In the genomic region with DNA sequence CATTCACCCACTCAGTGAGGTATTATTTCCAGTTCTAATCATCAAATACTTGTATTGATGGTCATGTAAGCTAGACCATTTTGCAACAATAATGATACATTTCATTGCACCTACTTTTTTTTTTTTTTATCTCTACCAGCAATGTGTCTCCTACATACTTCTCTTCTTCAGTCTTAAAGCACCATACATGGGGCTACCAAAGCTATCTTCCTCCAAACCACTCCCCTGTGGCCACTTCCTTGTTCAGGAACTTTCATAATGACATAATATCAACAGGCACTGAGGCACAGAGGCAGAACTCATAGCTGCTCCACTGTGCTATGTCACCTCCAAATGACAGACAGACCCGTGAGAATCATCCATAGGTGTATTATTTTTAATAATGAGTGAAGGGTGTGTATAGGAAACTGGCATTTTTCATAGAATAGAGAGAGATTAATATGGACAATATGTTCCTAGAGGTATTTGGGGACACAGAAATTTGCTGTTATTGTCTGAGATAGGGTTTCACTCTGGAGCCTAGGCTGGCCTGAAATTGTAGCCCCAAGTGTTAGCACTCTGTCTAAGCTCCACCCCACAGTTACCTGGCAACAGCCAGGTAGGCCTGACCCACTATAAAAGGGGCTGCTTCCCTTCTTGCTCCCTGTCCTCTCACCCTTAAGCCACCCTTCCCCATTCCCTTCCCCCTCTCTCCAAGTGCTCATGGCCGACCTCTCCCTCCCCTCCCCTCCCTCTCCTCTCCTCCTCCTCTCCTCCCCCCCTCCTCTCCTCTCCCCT, we compare ENCODE assay signal across 19 mouse cellular contexts.
DNase-seq lines count a peak whose midpoint lies in the region; ATAC-seq and TF ChIP-seq lines count a peak whose summit lies in the region.
"Had no signal": no experiment of that assay in that cellular context is flagged by ENCODE, and none has a peak within 500 bp of the region (broad histone marks: within the 10 kb centered on the region; RNA-seq: fewer than 3 reads in every experiment).

No protein-coding gene starts in this region.

- dilution Hi-C loops in CH12.LX (cut with MboI; ENCODE audit: extremely low pct_ligation_motif_present, extremely low pct_unique_long_range_greater_than_20kb, low sequenced_read_pairs), result no loop called here

- DNase-seq in lung, postnatal 25 days (ENCODE audit: low spot score), result peak; percentile 42
- no peak for DNase-seq in lung, postnatal 10 days
- DNase-seq in CH12.LX (ENCODE audit: extremely low read depth), result peak; percentile 70
- DNase-seq in right cerebral cortex, postnatal 4 days, result no peak
- DNase-seq in adrenal gland, adult 18-20 months (ENCODE audit: low spot score in 2 of 2), result no peak
- no peak for DNase-seq in testis, postnatal 14 days (ENCODE audit: low spot score)
- DNase-seq: adrenal gland, postnatal 14 days; cerebellum, postnatal 25 days; gastrocnemius, postnatal 10 days; kidney, postnatal 4 days; right cerebral cortex, adult 18-20 months; thymus, postnatal 25 days had no signal

- no peak overlapping the region for H3K27ac ChIP-seq in CH12.LX (ENCODE audit: insufficient read depth, low read depth)
- H3K27ac ChIP-seq: forebrain, embryonic 12.5 days; heart, embryonic 10.5 days; limb, embryonic 12.5 days had no signal

- no peak overlapping the region for H3K9ac ChIP-seq in CH12.LX (ENCODE audit: insufficient read depth, low read depth)
- H3K9ac ChIP-seq: forebrain, embryonic 12.5 days; limb, embryonic 12.5 days had no signal

- TF ChIP-seq CTCF in CH12.LX (conservative IDR thresholded peaks at IDR 0.05 in 1 of 2, IDR thresholded peaks at IDR 0.05 in 1 of 2; ENCODE audit: low read depth in 2 of 2, low read length in 2 of 2), result no peak

- no peak overlapping the region for H3K4me3 ChIP-seq in CH12.LX (replicated peaks in 1 of 3; ENCODE audit: low read depth in 2 of 3, low read length in 2 of 3, poor library complexity in 1 of 3)
- H3K4me3 ChIP-seq: forebrain, embryonic 12.5 days; heart, embryonic 10.5 days; limb, embryonic 12.5 days had no signal

- in situ Hi-C loops in CH12.LX (cut with MboI; ENCODE audit: low pct_ligation_motif_present, low pct_unique_long_range_greater_than_20kb, low sequenced_read_pairs), result loop anchor here (10.0 to 25.0 kb wide), 2 partner anchors 47 to 404 kb away; no protein-coding TSS in a partner anchor

- H3K4me2 ChIP-seq in CH12.LX (ENCODE audit: insufficient read depth, low read depth, poor library complexity, severe bottlenecking), result no peak overlapping the region
- H3K4me2 ChIP-seq: forebrain, embryonic 12.5 days; limb, embryonic 12.5 days had no signal

- no peak for TF ChIP-seq POLR2A in CH12.LX (IDR thresholded peaks at IDR 0.05; ENCODE audit: low read depth, low read length)

- peak; percentile 48 to 57; a peak in 2 of 4 replicates for ATAC-seq in hematopoietic stem cell, adult 5-6 weeks (replicated peaks in 1 of 2; ENCODE audit: insufficient read depth in 1 of 2, low FRiP score in 2 of 2, low TSS enrichment in 1 of 2, low read depth in 1 of 2, poor library complexity in 2 of 2, severe bottlenecking in 2 of 2)
- peak; percentile 84 for ATAC-seq in monocyte, adult 5-6 weeks (replicated peaks; ENCODE audit: insufficient number of reproducible peaks, low FRiP score, low TSS enrichment, poor library complexity, severe bottlenecking)
- ATAC-seq: intestine, embryonic 16.5 days; lung, postnatal 0 days had no signal

- peaks cover 21 to 56% of the 10 kb centered on the region in 2 experiments for H3K4me1 ChIP-seq in CH12.LX (ENCODE audit: control insufficient read depth in 1 of 2, insufficient read depth in 2 of 2)

- H3K79me2 ChIP-seq in CH12.LX (replicated peaks; ENCODE audit: control insufficient read depth, extremely low read depth, insufficient read depth, poor library complexity, severe bottlenecking), result no peaks in the 10 kb centered on the region

- no peak; the same call in 1 of the 2 replicates for TF ChIP-seq EP300 in CH12.LX (IDR thresholded peaks at IDR 0.05; ENCODE audit: low read length)

- H3K36me3 ChIP-seq in CH12.LX (replicated peaks in 1 of 2; ENCODE audit: control insufficient read depth in 1 of 2, insufficient read depth in 1 of 2, low read length in 1 of 2), result no peaks in the 10 kb centered on the region
- H3K36me3 ChIP-seq: forebrain, embryonic 12.5 days; heart, embryonic 10.5 days; limb, embryonic 12.5 days had no signal

- no peaks in the 10 kb centered on the region for H3K27me3 ChIP-seq in CH12.LX (replicated peaks)
- H3K27me3 ChIP-seq: forebrain, embryonic 12.5 days; limb, embryonic 12.5 days had no signal

- TF ChIP-seq RAD21 in CH12.LX (IDR thresholded peaks at IDR 0.05; ENCODE audit: low read depth, low read length), result no peak

- H3K9me3 ChIP-seq in CH12.LX (replicated peaks; ENCODE audit: low read length), result no peaks in the 10 kb centered on the region
- H3K9me3 ChIP-seq: forebrain, embryonic 12.5 days; heart, embryonic 10.5 days; limb, embryonic 12.5 days had no signal

TF ChIP-seq in CH12.LX, 34 proteins besides CTCF, POLR2A, EP300 and RAD21:
- TF ChIP-seq KAT2A (IDR thresholded peaks at IDR 0.05; ENCODE audit: insufficient replicate concordance, low read length) (no peak), JUND (conservative IDR thresholded peaks at IDR 0.05; ENCODE audit: low read depth, low read length) (peak; percentile 56; the same call in 1 of the 2 replicates), ELF1 (IDR thresholded peaks at IDR 0.05; ENCODE audit: low read depth, low read length) (peak; percentile 86), ETS1 (conservative IDR thresholded peaks at IDR 0.05; ENCODE audit: low read depth, low read length) (0 out of 2 replicates have a peak, but pooled peaks have one; percentile 38), MYC (IDR thresholded peaks at IDR 0.05; ENCODE audit: low read depth, low read length) (no peak), ZNF384 (IDR thresholded peaks at IDR 0.05; ENCODE audit: low read depth, low read length) (peak; percentile 52), JUN (IDR thresholded peaks at IDR 0.05; ENCODE audit: insufficient read depth, low read depth, low read length) (peak; percentile 69), IRF4 (IDR thresholded peaks at IDR 0.05; ENCODE audit: low read depth, low read length) (peak; percentile 71; the same call in 1 of the 2 replicates)
TF ChIP-seq in CH12.LX: peak in this region for 6.

Comparison
In these comparisons a context has a peak if more than half of its experiments do, and no peak if none do; other contexts are left out.
1. DNase-seq: peak in lung, postnatal 25 days (single experiment) and CH12.LX (single experiment); none in lung, postnatal 10 days (single experiment), right cerebral cortex, postnatal 4 days (single experiment), adrenal gland, adult 18-20 months (0 of 2) and testis, postnatal 14 days (single experiment).